Mouse (Mus musculus) megakaryocyte, embryonic 14.5 days (primary cell): ENCODE data around the gene Cacng3. TPM values are rescaled to one million over a fixed set of nuclear protein-coding genes. Genes with fewer than 3 reads are reported as not detected.

Experiments
- H3K27me3 ChIP-seq: replicated peaks from 2 replicates; pipeline ENCODE3; 2012; ENCODE audit warnings: inconsistent platforms
- H3K36me3 ChIP-seq: replicated peaks from 2 replicates; pipeline ENCODE3; 2012; ENCODE audit warnings: low read length, inconsistent platforms, mixed read lengths
- H3K4me1 ChIP-seq: 2 replicates; pipeline ENCODE4 v1.6.1; 2012; ENCODE audit warnings: inconsistent platforms
- H3K4me3 ChIP-seq: replicated peaks from 2 replicates; pipeline ENCODE3; 2012; ENCODE audit warnings: moderate library complexity, mild to moderate bottlenecking, inconsistent platforms
- H3K9me3 ChIP-seq: 2 replicates; pipeline ENCODE4 v1.6.1; 2012; ENCODE audit warnings: inconsistent platforms
- FLI1 ChIP-seq: IDR thresholded peaks from 2 replicates; pipeline ENCODE4 v1.6.1; 2012; ENCODE audit warnings: low read length, inconsistent platforms, mixed read lengths
- GATA1 ChIP-seq: IDR thresholded peaks from 3 replicates; pipeline ENCODE4 v1.6.1; 2012; ENCODE audit warnings: mixed read lengths, low read length, inconsistent platforms, borderline replicate concordance
- polyA plus RNA-seq: library from polyadenylated mRNA; stranded (reverse); fragments of >175 nt; gene quantifications from 2 replicates; pipeline ENCODE4 v1.2.3, GENCODE M21; 2012; ENCODE audit warnings: low replicate concordance; ENCODE audit not compliant: insufficient read depth

Cacng3 gene
- polyA plus RNA-seq, 1 experiment: not detected

GRCm38 (mm10) chr7:122758645-122759044, 88.4 kb downstream of the Cacng3 start:
- H3K4me1 ChIP-seq: peaks cover under 1% of the 10 kb centered on the region; the same call in 1 of the 2 replicates
- peaks cover 17% of the 10 kb centered on the region for H3K9me3 ChIP-seq
- TF ChIP-seq GATA1 (no peak), FLI1 (no peak)
- no peaks in the 10 kb centered on the region for H3K36me3 ChIP-seq
- H3K4me3 ChIP-seq: no peak overlapping the region
- H3K27me3 ChIP-seq: peaks cover 1% of the 10 kb centered on the region

GRCm38 (mm10) chr7:122764506-122764905, 94.2 kb downstream of the Cacng3 start:
- H3K4me3 ChIP-seq: no peak overlapping the region
- TF ChIP-seq GATA1 (no peak), FLI1 (no peak)
- H3K36me3 ChIP-seq: no peaks in the 10 kb centered on the region
- H3K27me3 ChIP-seq: peaks cover 3% of the 10 kb centered on the region
- H3K4me1 ChIP-seq: no peaks in the 10 kb centered on the region
- H3K9me3 ChIP-seq: peaks cover 18% of the 10 kb centered on the region

- H3K9me3 ChIP-seq: peaks cover 2% of the 10 kb centered on the region
Measured at GRCm38 (mm10) chr7:122768292-122769020, 98.2 kb downstream of the Cacng3 start.

GRCm38 (mm10) chr7:122779601-122780000, 109.3 kb downstream of the Cacng3 start:
- Histone ChIP-seq H3K9me3 (peaks cover 19% of the 10 kb centered on the region), H3K4me1 (no peaks in the 10 kb centered on the region), H3K36me3 (no peaks in the 10 kb centered on the region), H3K4me3 (no peak overlapping the region), H3K27me3 (peaks cover 10% of the 10 kb centered on the region)
- TF ChIP-seq FLI1 (no peak), GATA1 (no peak)

More at GRCm38 (mm10) chr7:122768292-122769020, 98.2 kb downstream of the Cacng3 start:
- TF ChIP-seq GATA1 (no peak), FLI1 (no peak)
- Histone ChIP-seq H3K4me3 (no peak overlapping the region), H3K4me1 (no peaks in the 10 kb centered on the region; the same call in 1 of the 2 replicates), H3K27me3 (peaks cover 6% of the 10 kb centered on the region), H3K36me3 (no peaks in the 10 kb centered on the region)

- H3K27me3 ChIP-seq: no peaks in the 10 kb centered on the region
- no peaks in the 10 kb centered on the region for H3K36me3 ChIP-seq
- TF ChIP-seq GATA1: no peak
- TF ChIP-seq FLI1: no peak
- no peaks in the 10 kb centered on the region for H3K9me3 ChIP-seq
- peaks cover 2% of the 10 kb centered on the region; the same call in 1 of the 2 replicates for H3K4me1 ChIP-seq
- no peak overlapping the region for H3K4me3 ChIP-seq
Measured at GRCm38 (mm10) chr7:122789929-122790328, 119.6 kb downstream of the Cacng3 start.

GRCm38 (mm10) chr7:122793655-122794346, 123.5 kb downstream of the Cacng3 start:
- Histone ChIP-seq H3K4me1 (no peaks in the 10 kb centered on the region), H3K27me3 (no peaks in the 10 kb centered on the region), H3K36me3 (no peaks in the 10 kb centered on the region), H3K4me3 (no peak overlapping the region), H3K9me3 (peaks cover 12% of the 10 kb centered on the region)
- TF ChIP-seq FLI1 (no peak), GATA1 (no peak)

- no peaks in the 10 kb centered on the region for H3K4me1 ChIP-seq
- no peaks in the 10 kb centered on the region for H3K36me3 ChIP-seq
- H3K27me3 ChIP-seq: no peaks in the 10 kb centered on the region
- TF ChIP-seq FLI1: no peak
- TF ChIP-seq GATA1: no peak
- H3K9me3 ChIP-seq: peaks cover 12% of the 10 kb centered on the region
- no peak overlapping the region for H3K4me3 ChIP-seq
Measured at GRCm38 (mm10) chr7:122795140-122795539, 124.8 kb downstream of the Cacng3 start.

GRCm38 (mm10) chr7:122800821-122801220, 130.5 kb downstream of the Cacng3 start:
- no peak for TF ChIP-seq FLI1
- no peak for TF ChIP-seq GATA1
- H3K4me3 ChIP-seq: no peak overlapping the region
- peaks cover 8% of the 10 kb centered on the region for H3K9me3 ChIP-seq
- no peaks in the 10 kb centered on the region for H3K27me3 ChIP-seq
- H3K4me1 ChIP-seq: no peaks in the 10 kb centered on the region
- H3K36me3 ChIP-seq: no peaks in the 10 kb centered on the region

- TF ChIP-seq FLI1 (no peak), GATA1 (no peak)
- Histone ChIP-seq H3K27me3 (no peaks in the 10 kb centered on the region), H3K4me3 (no peak overlapping the region), H3K9me3 (no peaks in the 10 kb centered on the region), H3K4me1 (no peaks in the 10 kb centered on the region), H3K36me3 (no peaks in the 10 kb centered on the region)
Measured at GRCm38 (mm10) chr7:122803839-122804496, 133.7 kb downstream of the Cacng3 start.
